Mouse (Mus musculus) left cerebral cortex, postnatal 4 days (tissue): ENCODE data around the gene Exosc7. TPM values are rescaled to one million over a fixed set of nuclear protein-coding genes. Genes with fewer than 3 reads are reported as not detected.
A peak's percentile ranks its signal among the peaks of the same experiment; 100 is the strongest.

Source experiments
- DNase-seq: peaks from one replicate; pipeline ENCODE4 v3.0.0-alpha.2; 2022
- intact Hi-C: fragments of 180-260 bp; cut with DNase I; formaldehyde crosslinking; loops from one replicate; pipeline ENCODE4 v1.15.1; 2025
- total RNA-seq, 2 experiments: library from RNA; stranded (reverse); gene quantifications; 2 replicates each; pipeline ENCODE4 v1.2.3; 2021

Exosc7 gene
- 10 to 100 TPM; 45.0 to 51.9 TPM for total RNA-seq

- intact Hi-C loops = loop anchor here (10.0 kb wide), 1 partner anchor 378 kb away; no protein-coding TSS in a partner anchor
- peak; percentile 88 for DNase-seq
These were observed at the start of gene Exosc7, which contains the start of gene Zdhhc3 for GRCm38 (mm10) chr9:123112805-123113521. Gene Exosc7, plus strand, starts transcription at chr9:123113215. Gene Zdhhc3, minus strand, starts transcription at chr9:123113205.

GRCm38 (mm10) chr9:123079149-123079548 lies 33.9 kb upstream of the Exosc7 start:
- intact Hi-C loops = no loop called here
- DNase-seq = no peak

DNA sequence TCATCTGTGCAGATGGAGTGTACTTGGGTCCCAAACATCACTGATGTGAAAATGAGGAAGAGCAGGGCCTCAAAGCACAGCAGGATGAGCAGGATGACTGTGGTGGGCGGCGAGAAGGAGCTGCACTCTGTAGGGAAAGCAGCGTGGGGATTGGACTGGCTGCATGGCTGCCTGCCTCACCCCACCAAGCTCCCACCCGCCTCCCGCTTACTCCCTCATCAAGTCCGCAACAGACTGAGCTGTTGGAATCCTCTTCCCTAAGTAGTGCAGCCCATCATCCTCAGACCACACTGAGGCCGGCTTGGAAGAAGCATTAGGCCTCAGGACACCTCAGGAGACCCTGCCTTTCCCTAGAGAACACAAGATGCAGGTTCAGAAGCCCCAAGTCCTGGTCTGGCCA lies 32.7 kb upstream of the Exosc7 start:
- DNase-seq = no peak
- intact Hi-C loops = no loop called here

DNA sequence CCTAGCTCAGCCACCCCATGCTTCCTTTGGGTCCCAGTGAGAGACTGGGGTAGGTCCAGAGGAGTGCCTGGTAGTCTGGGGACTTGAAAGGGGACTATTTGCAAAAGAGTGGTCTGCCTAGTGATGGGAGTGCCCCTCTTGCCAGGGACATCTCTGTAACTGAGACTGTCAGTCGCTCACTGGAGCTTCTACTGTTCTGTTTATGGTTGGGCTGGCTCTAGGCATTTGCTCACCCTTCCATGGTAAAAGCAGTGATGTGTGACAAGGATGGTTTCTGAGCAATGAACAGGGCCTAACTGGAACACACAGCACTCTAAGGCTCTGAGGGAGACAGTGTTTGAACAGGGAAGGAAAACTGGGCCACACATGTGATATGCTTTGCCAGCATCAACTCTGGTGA lies 32.2 kb upstream of the Exosc7 start:
- DNase-seq = no peak
- intact Hi-C loops = no loop called here

- DNase-seq = no peak
- intact Hi-C loops = no loop called here
These were observed 27.6 kb upstream of the Exosc7 start for GRCm38 (mm10) chr9:123085373-123085772.

- DNase-seq = no peak
- intact Hi-C loops = no loop called here
These were observed 25.5 kb upstream of the Exosc7 start for GRCm38 (mm10) chr9:123087558-123087957.

DNA sequence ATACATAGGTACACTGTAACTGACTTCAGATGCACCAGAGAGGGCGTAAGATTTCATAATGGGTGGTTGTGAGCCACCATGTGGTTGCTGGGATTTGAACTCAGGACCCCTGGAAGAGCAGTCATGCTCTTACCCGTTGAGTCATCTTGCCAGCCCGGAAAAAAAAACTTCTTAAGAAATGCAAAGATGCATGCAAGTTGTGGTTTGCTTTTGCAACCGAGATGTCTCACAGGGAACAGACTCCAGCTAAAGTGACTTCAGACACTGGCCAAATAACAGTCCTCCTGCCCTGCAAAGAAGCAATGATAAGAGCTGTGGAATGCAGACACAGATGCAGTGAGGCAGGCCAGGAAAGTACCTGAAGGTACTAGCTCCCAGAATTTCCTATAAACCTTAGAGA lies 22.2 kb upstream of the Exosc7 start:
- no peak for DNase-seq
- intact Hi-C loops = no loop called here

DNA sequence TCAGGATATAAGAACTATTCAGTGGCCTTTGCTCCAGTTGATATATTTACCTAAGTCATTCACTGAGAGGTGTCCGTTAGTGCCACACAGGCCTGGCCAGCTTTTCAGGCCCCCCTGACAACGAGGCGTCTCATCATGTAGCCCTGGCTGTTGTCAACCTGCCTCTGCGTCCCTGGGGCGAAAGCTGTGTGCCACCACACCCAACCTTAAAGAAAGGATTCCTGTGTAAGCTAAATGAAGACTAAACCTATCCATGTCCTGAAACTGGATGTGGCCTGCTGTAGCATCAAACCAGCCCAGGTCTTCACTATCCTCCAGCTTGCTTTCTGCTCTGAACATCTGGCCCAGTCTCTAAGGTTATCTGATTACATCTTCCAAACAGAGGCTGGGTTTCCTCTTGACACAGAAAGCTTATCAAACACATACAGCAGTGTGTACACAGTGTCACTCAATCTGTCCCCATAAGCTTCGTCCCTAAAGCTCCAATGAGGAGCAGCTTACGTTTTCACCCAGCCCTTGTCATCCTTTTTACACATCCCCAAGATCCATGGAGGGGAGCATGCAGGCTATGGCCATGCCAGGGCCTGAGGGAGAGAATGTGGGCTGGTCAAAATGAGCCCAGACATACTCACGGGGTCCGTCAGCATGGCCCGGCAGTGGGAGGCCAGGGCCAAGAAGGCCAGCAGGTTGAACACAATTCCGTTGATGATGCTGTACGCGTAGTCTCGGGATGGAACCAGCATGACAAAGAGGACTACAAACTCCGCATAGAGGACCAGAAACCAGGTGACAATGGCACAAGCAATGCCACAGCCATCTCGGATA lies 13.2 kb upstream of the Exosc7 start:
- intact Hi-C loops = no loop called here
- DNase-seq = no peak

- DNase-seq = no peak
- intact Hi-C loops = no loop called here
These were observed 9.6 kb upstream of the Exosc7 start for GRCm38 (mm10) chr9:123103425-123103824.

GRCm38 (mm10) chr9:123104362-123104761 lies 8.7 kb upstream of the Exosc7 start:
- DNase-seq = no peak
- intact Hi-C loops = no loop called here

DNA sequence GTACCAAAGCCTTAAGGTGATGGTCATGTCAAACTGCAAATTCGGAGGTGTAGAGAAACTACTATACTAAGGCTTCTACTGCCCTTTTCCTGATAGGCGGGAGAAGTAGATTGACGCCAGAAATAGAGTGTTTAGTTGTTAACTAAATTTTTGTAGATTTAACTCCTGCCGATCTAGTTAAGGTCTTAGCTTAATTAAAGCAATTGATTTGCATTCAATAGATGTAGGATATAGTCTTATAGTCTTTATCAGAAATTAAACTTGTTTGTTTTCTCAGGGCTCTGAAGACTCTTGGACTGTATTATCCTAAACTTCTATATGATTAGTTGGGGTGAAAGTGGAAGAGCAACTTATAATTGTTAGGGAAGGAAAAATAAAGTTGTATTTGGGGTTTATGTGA lies 5.8 kb upstream of the Exosc7 start:
- intact Hi-C loops = no loop called here
- no peak for DNase-seq

DNA sequence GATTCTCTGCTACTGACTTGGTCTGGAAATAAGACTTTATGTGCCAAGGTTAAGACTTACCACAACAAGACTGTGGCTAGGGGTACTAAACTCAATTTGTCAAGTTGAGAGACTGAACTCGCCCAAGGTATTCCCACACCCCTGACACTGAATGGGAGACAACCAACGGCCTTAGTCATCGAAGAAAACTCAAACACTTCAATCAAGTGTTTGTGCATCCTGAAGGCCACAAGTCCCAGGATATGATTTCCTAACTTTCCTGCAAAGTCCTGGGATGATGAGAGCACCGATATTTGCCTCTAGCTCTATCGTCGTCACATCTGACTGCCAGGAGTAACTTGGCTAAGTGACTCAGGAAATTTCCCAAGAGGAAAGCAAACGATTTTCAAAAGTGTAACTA lies 3.8 kb upstream of the Exosc7 start:
- no peak for DNase-seq
- intact Hi-C loops = no loop called here

DNA sequence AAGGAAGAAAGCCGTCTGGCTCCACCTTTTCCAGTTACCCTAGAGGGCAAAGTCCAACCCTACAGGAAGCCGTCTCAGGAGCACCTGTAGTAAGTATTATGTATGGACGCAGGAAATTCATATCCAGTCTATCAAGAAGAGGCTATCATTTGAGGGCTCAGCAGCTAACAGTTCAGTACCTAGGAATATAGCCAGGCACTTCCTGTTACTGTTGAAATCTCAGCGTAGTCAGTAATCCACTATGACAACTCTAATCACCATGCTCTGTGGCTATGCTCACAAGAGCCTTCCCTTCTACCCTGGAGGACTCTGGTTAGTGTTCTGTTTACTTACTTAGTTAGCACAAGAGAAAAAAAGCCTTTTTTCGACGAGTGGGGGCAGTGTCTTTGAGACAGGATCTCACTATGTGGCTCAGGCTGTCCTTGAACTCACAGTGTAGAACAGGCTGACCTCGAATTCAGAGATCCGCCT lies 1.2 kb upstream of the Exosc7 start:
- no peak for DNase-seq
- intact Hi-C loops = loop anchor here (10.0 kb wide), 1 partner anchor 377 kb away; no protein-coding TSS in a partner anchor

DNA sequence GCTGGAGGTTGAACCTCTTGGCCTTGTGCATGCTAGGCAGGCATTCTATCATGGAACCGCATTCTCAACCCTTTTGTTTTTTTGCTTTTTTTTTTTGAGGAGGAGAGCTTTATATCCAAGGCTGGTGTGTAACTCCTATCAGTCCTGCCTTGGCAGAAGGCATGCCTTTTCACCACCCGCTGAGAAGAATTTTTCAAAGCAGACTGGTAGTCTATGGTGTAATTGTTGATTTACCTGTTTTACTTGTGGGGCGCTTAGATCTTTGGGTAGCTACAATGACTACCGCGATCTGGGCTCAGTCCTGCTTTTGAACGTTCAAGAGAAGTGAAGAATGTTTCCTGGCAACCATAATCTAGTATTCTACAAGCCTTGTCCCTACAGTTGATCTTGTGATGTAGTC lies 916 bp downstream of the Exosc7 start:
- intact Hi-C loops = loop anchor here (10.0 kb wide), 1 partner anchor 379 kb away; no protein-coding TSS in a partner anchor
- no peak for DNase-seq

DNA sequence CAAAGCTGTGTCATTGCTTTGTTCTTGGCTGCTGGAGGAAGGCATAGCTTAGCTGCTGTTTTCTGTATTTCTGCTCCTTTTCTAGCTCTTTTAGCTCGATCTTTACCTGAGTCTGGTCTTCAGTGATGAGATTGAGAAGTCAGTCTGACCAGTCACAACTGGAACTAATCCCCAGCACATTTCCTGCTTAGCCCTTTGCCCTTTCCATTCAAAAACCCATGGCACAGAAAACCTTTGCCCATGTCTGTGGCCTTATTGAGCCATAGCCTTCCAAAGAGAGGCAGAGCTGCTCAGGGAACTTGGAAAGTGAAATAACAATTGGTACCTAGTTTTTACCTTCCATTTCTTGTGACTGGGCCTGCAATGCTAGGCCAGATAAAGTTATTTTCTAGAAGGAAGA lies 2.6 kb downstream of the Exosc7 start:
- no peak for DNase-seq
- intact Hi-C loops = loop anchor here (10.0 kb wide), 1 partner anchor 381 kb away; no protein-coding TSS in a partner anchor

DNA sequence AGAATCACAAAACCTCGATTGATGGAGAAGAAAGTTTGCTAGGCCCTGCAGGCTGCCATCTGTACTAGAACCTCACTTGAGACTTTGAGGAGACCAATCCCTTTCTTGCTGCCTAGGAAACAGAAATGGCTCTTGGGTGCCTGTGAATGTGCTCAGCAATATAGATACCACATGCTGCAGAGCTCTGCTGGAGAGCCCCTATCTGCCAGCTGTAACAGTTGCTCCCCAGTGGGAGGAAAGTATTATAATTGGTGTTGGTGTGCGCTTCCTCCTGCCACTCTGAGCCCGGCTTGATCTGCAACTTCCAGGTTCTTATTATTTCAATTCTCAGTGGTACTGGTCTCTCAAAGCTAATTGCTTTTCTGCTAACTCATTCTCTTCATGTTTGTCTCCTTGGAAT lies 10.0 kb downstream of the Exosc7 start:
- DNase-seq = no peak
- intact Hi-C loops = no loop called here

- no peak for DNase-seq
- intact Hi-C loops = no loop called here
These were observed 10.8 kb downstream of the Exosc7 start for GRCm38 (mm10) chr9:123123571-123124412.

- intact Hi-C loops = no loop called here
- DNase-seq = no peak
These were observed 11.5 kb downstream of the Exosc7 start for GRCm38 (mm10) chr9:123124413-123124981.

DNA sequence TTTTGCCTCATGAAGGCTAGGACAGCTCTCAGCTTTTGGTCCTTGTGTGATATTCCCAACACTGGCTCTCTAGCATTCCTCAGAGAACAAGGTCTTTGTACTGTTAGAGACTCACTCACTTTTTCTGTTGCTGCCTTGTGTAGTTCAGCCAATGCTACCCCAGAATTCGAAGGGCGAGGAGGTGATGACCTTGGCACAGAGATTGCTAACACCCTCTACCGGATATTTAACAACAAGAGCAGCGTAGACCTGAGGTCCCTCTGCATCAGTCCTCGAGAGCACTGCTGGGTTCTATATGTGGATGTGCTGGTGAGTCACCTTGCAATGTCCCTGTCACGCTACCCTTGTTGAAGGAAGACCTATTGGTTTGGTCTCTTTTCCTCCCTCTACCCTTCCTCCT lies 14.6 kb downstream of the Exosc7 start:
- no peak for DNase-seq
- intact Hi-C loops = no loop called here

- intact Hi-C loops = no loop called here
- no peak for DNase-seq
These were observed 20.0 kb downstream of the Exosc7 start for GRCm38 (mm10) chr9:123132994-123133393.
